Mouse (Mus musculus) bone marrow, adult 2 months (tissue): ENCODE measurements at regions not wholly inside any gene's neighbourhood (a gene's known extent, or its start where the extent isn't known, plus 50 kb on each side); places are given as distances from the start of the nearest gene placed in this dataset.

Experiments used
- H3K27ac ChIP-seq: fragments of 200-500 bp; 2 replicates; pipeline ENCODE4 v1.5.1; 2012; ENCODE audit warnings: low read depth, mild to moderate bottlenecking, control low read depth, inconsistent platforms, low read length; ENCODE audit not compliant: control insufficient read depth, poor library complexity, insufficient read depth
- H3K4me1 ChIP-seq: fragments of 200-500 bp; 2 replicates; pipeline ENCODE4 v1.6.1; 2011; ENCODE audit warnings: low read length; ENCODE audit not compliant: control insufficient read depth, insufficient read depth
- H3K4me3 ChIP-seq: fragments of 200-500 bp; replicated peaks from 2 replicates; pipeline ENCODE3; 2011; ENCODE audit warnings: mild to moderate bottlenecking, low read depth, low read length, control low read depth; ENCODE audit not compliant: control insufficient read depth
- CTCF ChIP-seq: fragments of 200-500 bp; IDR thresholded peaks from 2 replicates; pipeline ENCODE4 v1.5.1; 2011; ENCODE audit warnings: low read length, control low read depth; ENCODE audit not compliant: control insufficient read depth, insufficient read depth
- POLR2A ChIP-seq: fragments of 200-500 bp; IDR thresholded peaks from 2 replicates; pipeline ENCODE4 v1.6.1; 2011; ENCODE audit warnings: low read depth, mild to moderate bottlenecking, control low read depth, low read length, borderline replicate concordance; ENCODE audit not compliant: control insufficient read depth
- WGBS: fragments of 180-500 bp; shearing (Covaris S2); methylation state at CpG from one replicate; pipeline ENCODE4 v1.1.7; 2018; 5-methylcytosine and 5-hydroxymethylcytosine counted together

DNA sequence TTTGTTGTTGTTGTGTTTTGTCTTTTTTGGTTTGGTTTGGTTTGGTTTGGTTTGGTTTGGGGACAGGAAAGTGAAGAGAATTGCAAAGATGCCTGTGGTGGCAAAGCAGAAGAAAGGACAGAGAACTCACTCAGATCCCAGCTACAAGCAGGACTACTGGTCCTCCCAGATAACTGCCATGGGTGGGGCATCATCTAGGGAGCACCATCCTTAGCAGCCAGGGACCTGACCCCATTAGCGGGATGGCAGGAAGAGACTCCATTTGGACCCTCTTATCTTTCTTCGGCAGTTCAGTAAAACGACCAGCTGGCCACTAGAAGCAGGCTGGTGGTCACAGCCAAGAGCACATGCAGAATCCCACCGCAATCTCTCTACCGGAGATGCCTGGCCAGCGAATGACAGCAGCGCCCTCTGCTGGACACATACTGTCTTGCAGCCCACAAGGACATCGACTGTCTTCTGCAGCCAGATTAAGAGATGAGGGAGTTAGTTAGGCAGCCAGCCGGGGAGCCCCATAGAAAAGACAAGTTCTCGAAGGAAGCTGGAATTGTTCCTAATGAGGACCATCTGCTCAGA is 119.8 kb downstream of the Gm9195 start:
- H3K4me3 ChIP-seq = no peak overlapping the region
- WGBS = 9% methylated on average over 10 of the region's 10 CpGs
- no peaks in the 10 kb centered on the region for H3K4me1 ChIP-seq
- H3K27ac ChIP-seq = no peak overlapping the region; the same call in 1 of the 2 replicates
- TF ChIP-seq POLR2A = no peak
- peak; percentile 75 for TF ChIP-seq CTCF

DNA sequence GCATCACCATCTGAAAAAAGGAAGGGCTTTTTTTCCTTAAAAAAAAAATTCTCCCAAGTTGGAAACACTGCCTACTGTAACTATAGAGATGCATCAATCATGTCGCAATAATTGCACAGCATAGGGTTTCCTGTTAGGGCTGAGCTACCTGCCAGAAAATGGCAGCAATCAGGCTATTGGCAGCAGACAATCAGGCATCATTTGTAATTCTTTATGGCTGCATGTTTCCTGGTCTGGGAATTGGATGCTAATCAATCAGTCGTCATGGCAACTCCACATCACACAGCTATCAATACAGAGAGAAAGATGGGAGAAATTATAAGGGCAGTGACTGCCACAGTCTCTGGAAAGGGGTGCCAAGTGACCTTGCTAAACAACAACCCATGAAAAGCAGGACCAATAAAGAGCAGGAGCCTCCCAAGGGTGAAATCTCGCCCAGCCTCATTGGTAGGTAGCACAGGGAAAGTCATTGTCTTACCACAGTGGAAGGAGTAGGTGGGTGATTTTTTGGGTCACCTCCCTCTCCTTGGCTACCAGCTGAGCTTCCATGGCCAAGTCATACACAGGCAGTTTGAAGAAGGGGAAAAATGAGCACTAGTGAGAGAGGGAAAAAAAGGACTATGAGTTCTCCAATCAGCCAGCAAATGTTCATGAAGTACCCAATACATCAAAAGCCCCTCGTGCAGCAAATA is 130.7 kb downstream of the Gm9195 start:
- H3K27ac ChIP-seq = no peak overlapping the region
- no peak overlapping the region for H3K4me3 ChIP-seq
- 73% methylated on average over 4 of the region's 4 CpGs for WGBS
- no peaks in the 10 kb centered on the region; the same call in 1 of the 2 replicates for H3K4me1 ChIP-seq
- TF ChIP-seq POLR2A (no peak), CTCF (no peak)

DNA sequence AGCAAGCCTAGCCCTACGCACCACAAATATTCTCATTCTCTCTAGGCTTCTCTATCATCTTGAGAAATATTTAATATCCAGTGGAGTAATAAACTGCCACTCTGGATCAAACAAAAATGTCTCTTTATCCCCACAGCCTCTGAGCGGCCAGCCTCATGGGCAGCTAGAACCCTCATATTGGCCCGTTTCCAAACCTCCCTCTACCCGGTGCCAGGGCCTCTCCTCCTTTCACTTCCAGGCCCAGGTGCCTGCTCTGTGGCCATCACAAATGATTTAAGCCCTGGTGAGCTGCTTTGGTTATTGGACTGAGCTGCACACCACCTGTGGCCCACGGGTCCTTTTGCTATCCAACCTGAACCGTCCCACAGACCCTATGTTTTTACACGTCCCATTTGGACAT is 131.5 kb downstream of the Gm9195 start:
- H3K4me3 ChIP-seq = no peak overlapping the region
- TF ChIP-seq POLR2A = no peak
- H3K4me1 ChIP-seq = no peaks in the 10 kb centered on the region
- no peak overlapping the region for H3K27ac ChIP-seq
- 76% methylated on average over 7 of the region's 7 CpGs for WGBS

DNA sequence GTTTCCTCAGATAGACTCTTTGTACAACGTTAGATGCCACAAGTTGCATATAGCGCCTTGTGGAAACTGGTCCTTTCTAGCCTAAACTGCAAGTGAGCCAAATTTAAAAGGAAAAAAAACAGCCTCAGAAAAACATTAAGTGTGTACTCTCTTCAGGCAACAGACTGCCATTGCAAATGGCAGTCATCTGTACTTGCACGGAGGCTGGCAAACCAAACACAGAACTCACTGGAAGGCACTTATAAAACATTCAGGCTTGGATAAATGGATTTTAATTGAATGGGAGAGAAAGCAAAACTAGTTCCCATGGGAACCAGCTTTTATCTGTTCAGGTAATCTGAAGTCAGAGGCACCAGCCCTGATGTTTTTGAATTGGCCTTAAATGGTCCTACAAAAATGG is 133.7 kb downstream of the Gm9195 start:
- WGBS = 83% methylated on average over 3 of the region's 3 CpGs
- TF ChIP-seq POLR2A = no peak
- no peak for TF ChIP-seq CTCF
- Histone ChIP-seq H3K4me3 (no peak overlapping the region), H3K4me1 (no peaks in the 10 kb centered on the region), H3K27ac (no peak overlapping the region)

DNA sequence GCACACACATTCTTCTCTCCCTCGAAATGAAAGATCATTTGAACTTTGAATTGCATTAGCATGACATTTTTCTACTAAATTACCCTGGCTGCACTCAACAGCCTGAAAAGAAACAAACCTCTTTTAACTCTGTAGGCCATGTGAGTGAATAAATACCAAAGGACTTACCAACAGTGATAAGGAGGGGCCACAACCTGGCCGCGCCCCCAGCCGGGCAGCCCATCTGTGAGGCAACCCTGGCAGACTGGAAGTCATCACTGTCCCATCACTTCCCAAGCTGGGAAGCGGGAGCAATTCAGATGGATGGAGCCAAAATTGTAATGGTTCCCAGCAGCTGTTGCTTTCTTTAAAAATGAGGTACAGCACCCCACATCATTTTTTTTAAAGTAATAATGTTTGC is 149.5 kb downstream of the Gm9195 start:
- no peaks in the 10 kb centered on the region for H3K4me1 ChIP-seq
- no peak overlapping the region for H3K4me3 ChIP-seq
- 79% methylated on average over 5 of the region's 5 CpGs for WGBS
- TF ChIP-seq POLR2A (no peak), CTCF (no peak)
- H3K27ac ChIP-seq = no peak overlapping the region

DNA sequence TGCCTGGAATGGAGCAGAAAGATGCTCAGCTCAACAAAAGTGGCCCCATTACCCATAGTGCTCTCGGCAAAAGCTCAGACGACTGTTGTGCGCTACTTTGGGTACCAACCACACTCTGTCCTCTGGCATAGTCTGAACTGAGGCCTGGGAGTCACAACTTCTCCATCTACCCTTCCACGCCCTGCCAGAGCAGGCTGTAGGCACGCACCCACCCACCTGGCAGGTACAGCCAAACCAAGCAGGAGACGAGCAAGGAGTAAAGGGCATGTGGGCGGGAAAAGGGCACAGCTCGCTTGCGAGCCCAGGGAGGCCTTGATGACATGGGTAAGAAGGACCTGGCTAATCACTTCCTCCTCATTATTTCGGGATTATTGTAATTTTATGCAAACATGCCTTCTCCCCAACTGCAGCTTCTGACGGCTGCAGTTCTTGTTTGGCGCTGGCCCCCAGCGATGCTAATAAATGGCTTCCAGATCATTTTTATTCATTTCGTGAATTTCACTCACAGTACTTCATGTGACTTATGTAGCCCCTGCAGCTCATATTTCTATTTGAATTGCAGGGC is 150.0 kb downstream of the Gm9195 start:
- Histone ChIP-seq H3K27ac (no peak overlapping the region), H3K4me3 (no peak overlapping the region), H3K4me1 (no peaks in the 10 kb centered on the region)
- WGBS = 87% methylated on average over 14 of the region's 14 CpGs
- TF ChIP-seq CTCF (no peak), POLR2A (no peak)

DNA sequence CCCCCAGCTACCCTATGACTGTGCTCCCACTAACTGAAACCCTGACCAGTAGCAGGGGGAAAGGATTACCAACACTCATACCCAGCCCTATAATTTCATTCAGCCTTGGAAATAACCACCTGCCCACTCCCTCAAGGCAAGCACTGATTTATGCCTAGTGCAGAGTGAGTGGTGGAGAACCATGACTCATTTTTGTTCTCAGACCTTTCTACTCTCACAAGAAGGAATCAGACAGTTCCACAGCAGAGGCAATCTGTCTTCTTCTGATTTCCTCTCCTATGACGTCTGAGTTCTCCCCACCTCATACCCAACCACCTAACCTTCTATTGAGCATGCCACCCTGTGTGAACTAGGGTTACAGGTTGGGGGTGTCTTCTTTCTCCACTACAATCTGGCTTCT is 153.6 kb downstream of the Gm9195 start:
- 45% methylated on average over 1 of the region's 1 CpGs for WGBS

DNA sequence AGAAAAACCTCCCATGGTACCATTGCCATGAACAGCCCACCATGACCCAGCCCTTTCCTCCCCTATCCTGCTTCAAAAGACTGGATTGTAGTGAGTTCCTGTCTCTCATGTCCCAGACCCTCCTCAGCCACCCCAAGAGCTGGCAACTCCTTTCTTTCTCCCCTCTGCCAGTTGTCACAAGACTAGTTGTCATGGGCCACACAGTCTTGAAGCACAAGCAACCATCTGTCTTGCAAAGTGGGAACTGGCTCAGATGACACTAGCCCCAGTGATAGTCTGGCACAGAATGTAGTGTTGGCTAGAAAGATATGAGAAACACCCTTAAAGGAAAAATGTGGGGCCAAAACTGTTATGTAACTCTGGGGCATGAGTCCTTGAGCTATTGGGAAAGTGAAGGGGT is 187.8 kb downstream of the Gm9195 start:
- H3K4me3 ChIP-seq = no peak overlapping the region
- no peak for TF ChIP-seq POLR2A
- TF ChIP-seq CTCF = no peak
- no peaks in the 10 kb centered on the region for H3K4me1 ChIP-seq
- H3K27ac ChIP-seq = no peak overlapping the region

More for the DNA sequence above, 153.6 kb downstream of the Gm9195 start:
- Histone ChIP-seq H3K4me3 (no peak overlapping the region), H3K27ac (no peak overlapping the region), H3K4me1 (no peaks in the 10 kb centered on the region)
- TF ChIP-seq CTCF = no peak
- no peak for TF ChIP-seq POLR2A
